Mouse (Mus musculus): ENCODE measurements around the gene Gsta2.

DNA sequence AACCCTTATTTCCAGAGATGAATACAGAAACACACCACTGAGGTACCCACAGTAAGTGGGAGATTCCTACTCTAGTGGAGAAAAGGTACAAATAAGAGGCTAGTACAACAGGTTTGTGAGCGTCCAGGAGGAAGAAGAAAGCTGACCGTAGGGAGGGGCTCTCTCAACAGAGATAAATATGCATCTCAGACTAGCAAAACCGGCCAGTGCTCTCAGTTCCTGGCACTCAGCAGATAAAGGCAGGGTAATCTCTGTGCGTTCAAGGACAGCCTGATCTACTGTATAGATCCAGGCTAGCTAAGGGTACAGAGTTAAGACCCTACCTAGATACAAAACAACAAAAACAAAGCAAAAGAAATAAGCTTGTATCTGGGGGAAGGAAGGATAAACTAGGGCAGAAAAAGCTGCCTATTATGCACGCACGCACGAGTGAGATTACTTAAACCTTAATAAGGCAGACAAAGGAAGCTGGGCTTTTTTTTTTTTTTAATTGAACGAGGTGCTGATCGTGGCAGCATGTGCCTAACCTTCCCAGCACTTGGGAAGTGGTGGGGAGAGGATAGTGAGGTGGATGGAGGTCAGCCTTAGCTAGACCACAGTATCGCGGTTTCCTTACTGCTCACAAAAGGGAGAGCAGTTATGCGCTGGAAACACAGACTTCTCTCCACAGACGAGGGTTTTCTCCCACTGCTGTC is 10.4 kb upstream of the Gsta2 start:
- TF ChIP-seq GATA1 (IDR thresholded peaks at IDR 0.05; ENCODE audit: borderline replicate concordance, low read length) (no peak), FLI1 (IDR thresholded peaks at IDR 0.05; ENCODE audit: low read length) (no peak)
